Mouse (Mus musculus) heart, adult 8-10 months (tissue): ENCODE measurements around the gene Wipi2. TPM values are rescaled to one million over a fixed set of nuclear protein-coding genes. Genes with fewer than 3 reads are reported as not detected.

ENCODE experiments used
- total RNA-seq, 4 experiments: library from RNA; stranded (reverse); gene quantifications; 2 replicates each; pipeline ENCODE4 v1.2.4; 2022

The Wipi2 gene
- total RNA-seq, 4 experiments from 2014 or later: 35.6 to 39.5 (median 36.9) TPM

Other genes with a start within 250 kb of the Wipi2 start
- 10 to 100 TPM; 11.8 to 16.0 (median 14.2) TPM for gene Foxk1, start 226.2 kb upstream of the Wipi2 start, total RNA-seq
- 1 to 10 TPM; 4.5 to 8.3 (median 7.1) TPM for gene Ap5z1, start 163.8 kb upstream of the Wipi2 start, total RNA-seq
- gene Papolb, start 97.6 kb upstream of the Wipi2 start, total RNA-seq: under 1 TPM in 3 of 4 experiments, not detected in 1; 0.06 to 0.16 (median 0.06) TPM
- gene Radil, start 76.6 kb upstream of the Wipi2 start, total RNA-seq: 1 to 10 TPM; 1.2 to 2.3 (median 1.8) TPM
- gene Mmd2, start 18.9 kb upstream of the Wipi2 start, total RNA-seq: under 1 TPM in 3 of 4 experiments, not detected in 1; 0.08 to 0.50 (median 0.28) TPM
- gene Slc29a4, start 64.8 kb downstream of the Wipi2 start, total RNA-seq: under 1 TPM; 0.22 to 0.40 (median 0.27) TPM
- 10 to 100 TPM; 48.6 to 59.7 (median 55.0) TPM for gene Tnrc18, start 190.0 kb downstream of the Wipi2 start, total RNA-seq